Mouse (Mus musculus): Measurements from ENCODE around the gene Svs2. TPM values are rescaled to one million over a fixed set of nuclear protein-coding genes. Genes with fewer than 3 reads are reported as not detected.

Gene Svs2
- polyA plus RNA-seq (2015; fragmentation: Nextera tagmentation; extraction: Ambion mirVana), result not detected in 2 replicates

GRCm38 (mm10) chr2:164238366-164238765, at the start of gene Svs2:
Gene Svs2 (minus strand): TSS chr2:164238466.

DNA sequence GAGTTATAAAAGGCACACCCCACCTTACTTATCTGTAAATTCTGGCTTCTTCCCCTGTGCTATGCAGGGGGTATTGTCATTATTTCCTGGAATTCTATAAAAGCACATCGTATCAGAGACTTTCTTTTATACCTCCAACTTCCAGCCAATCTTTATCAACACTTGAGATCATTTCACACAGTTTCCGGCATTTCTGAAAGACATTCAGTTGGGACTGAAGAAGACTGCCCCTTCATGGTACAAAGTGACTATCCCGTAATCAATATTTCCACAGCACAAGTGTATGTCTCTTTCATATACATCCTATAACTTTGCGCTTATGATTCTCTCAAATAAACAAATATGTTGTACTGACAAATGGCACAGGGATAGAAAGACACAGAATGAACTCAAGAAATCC, 40.1 kb upstream of the Svs2 start, which contains the start of gene Svs4:
Gene Svs4 (minus strand): TSS at position 101 of the 400 bp plus-strand sequence.

GRCm38 (mm10) chr2:164256540-164256939, 18.3 kb upstream of the Svs2 start, which contains the start of gene Svs3b:
Gene Svs3b (minus strand): TSS chr2:164256640.

GRCm38 (mm10) chr2:164221522-164221921, 16.7 kb downstream of the Svs2 start, which contains the start of gene Wfdc15b:
Gene Wfdc15b (minus strand): TSS chr2:164221660.

DNA sequence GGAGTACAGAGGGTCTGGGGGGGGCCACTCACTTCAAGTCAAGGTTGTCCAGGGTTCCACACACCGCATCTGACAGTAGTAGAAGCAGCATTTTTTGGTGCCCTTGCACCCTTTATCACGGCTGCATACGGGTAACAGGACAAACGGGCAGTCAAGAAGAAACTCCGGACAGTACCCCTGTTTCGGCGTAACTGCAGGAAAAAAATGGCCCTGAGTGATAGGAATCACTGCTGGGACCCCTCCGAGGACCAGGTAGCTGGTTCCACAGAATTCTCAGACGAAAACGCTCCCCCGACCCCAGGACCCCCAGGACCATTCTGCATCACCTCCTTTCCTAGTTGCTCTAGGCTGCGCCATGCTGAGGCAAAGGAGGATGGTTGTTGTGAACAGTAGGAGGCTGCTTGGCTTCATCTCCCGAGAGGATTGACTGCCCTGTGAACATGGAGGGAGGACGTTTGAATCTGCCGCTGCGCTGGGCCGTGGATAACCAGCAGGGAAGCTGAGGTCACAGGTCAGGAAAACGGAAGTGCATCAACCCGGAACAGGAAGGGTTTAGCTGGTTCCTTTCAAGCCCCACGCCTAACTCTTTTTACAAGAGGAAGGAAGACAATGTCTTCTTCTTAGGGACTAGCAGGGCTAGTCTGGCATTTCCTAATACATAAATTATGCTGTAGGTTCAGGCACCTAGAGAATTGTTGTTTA, 38.5 kb downstream of the Svs2 start, which contains the start of gene Wfdc15a:
Gene Wfdc15a (minus strand): TSS at position 505 of the 702 bp plus-strand sequence.

DNA sequence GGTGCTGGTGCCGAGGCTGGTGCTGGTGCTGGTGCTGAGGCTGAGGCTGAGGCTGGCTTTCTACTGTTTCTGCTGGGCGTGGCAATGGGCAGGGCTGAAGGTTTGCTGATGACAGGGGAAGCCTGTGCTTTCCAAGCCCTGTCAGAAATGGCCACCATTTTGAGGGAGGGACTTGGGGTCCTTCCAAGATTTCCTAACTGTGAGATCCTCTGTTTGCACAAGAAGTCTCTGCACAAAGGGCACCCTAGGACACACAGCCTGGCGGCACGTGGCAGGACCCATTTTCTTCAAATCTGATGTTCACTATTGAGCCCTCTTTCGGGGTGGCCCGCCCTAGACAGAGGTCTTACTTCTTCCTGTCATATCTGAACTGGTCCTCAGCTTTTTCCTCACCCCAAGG, 47.7 kb downstream of the Svs2 start, which contains the start of gene Wfdc12:
Gene Wfdc12 (minus strand): TSS at position 33 of the 400 bp plus-strand sequence.

Other genes starting within 250 kb of the Svs2 start
- gene Ywhab, start 243.5 kb downstream of the Svs2 start, polyA plus RNA-seq (2015; fragmentation: Nextera tagmentation; extraction: Ambion mirVana), result 228 and 257 TPM in 2 replicates
- 0.17 and 0.80 TPM in 2 replicates for gene Pabpc1l, start 213.0 kb downstream of the Svs2 start, polyA plus RNA-seq (2015; fragmentation: Nextera tagmentation; extraction: Ambion mirVana)
- 10.7 and 13.0 TPM in 2 replicates for gene Stk4, start 168.1 kb downstream of the Svs2 start, polyA plus RNA-seq (2015; fragmentation: Nextera tagmentation; extraction: Ambion mirVana)
- gene Tomm34, start 167.3 kb downstream of the Svs2 start, polyA plus RNA-seq (2015; fragmentation: Nextera tagmentation; extraction: Ambion mirVana), result 23.6 and 24.4 TPM in 2 replicates
- 0.07 TPM in 1 of 2 replicates, not detected in the other for gene Kcns1, start 67.4 kb downstream of the Svs2 start, polyA plus RNA-seq (2015; fragmentation: Nextera tagmentation; extraction: Ambion mirVana)
- gene Wfdc5, start 55.7 kb downstream of the Svs2 start, polyA plus RNA-seq (2015; fragmentation: Nextera tagmentation; extraction: Ambion mirVana), result 0.08 TPM in 1 of 2 replicates, not detected in the other
- not detected in 2 replicates for gene Wfdc12, start 47.9 kb downstream of the Svs2 start, polyA plus RNA-seq (2015; fragmentation: Nextera tagmentation; extraction: Ambion mirVana)
- gene Wfdc15a, start 38.3 kb downstream of the Svs2 start, polyA plus RNA-seq (2015; fragmentation: Nextera tagmentation; extraction: Ambion mirVana), result not detected in 2 replicates
- 50.1 and 50.4 TPM in 2 replicates for gene Wfdc15b, start 16.8 kb downstream of the Svs2 start, polyA plus RNA-seq (2015; fragmentation: Nextera tagmentation; extraction: Ambion mirVana)
- not detected in 2 replicates for gene Svs3b, start 18.2 kb upstream of the Svs2 start, polyA plus RNA-seq (2015; fragmentation: Nextera tagmentation; extraction: Ambion mirVana)
- gene Svs4, start 40.0 kb upstream of the Svs2 start, polyA plus RNA-seq (2015; fragmentation: Nextera tagmentation; extraction: Ambion mirVana), result not detected in 2 replicates
- gene Svs3a, start 50.8 kb upstream of the Svs2 start, polyA plus RNA-seq (2015; fragmentation: Nextera tagmentation; extraction: Ambion mirVana), result not detected in 2 replicates
- gene Svs6, start 78.3 kb upstream of the Svs2 start, polyA plus RNA-seq (2015; fragmentation: Nextera tagmentation; extraction: Ambion mirVana), result not detected in 2 replicates
- gene Svs5, start 94.3 kb upstream of the Svs2 start, polyA plus RNA-seq (2015; fragmentation: Nextera tagmentation; extraction: Ambion mirVana), result not detected in 2 replicates
- 15.5 and 29.0 TPM in 2 replicates for gene Slpi, start 150.6 kb upstream of the Svs2 start, polyA plus RNA-seq (2015; fragmentation: Nextera tagmentation; extraction: Ambion mirVana)
- gene Rbpjl, start 164.7 kb upstream of the Svs2 start, polyA plus RNA-seq (2015; fragmentation: Nextera tagmentation; extraction: Ambion mirVana), result 0.08 and 0.10 TPM in 2 replicates
- 1.9 and 2.2 TPM in 2 replicates for gene Matn4, start 166.7 kb upstream of the Svs2 start, polyA plus RNA-seq (2015; fragmentation: Nextera tagmentation; extraction: Ambion mirVana)
- gene Sdc4, start 205.4 kb upstream of the Svs2 start, polyA plus RNA-seq (2015; fragmentation: Nextera tagmentation; extraction: Ambion mirVana), result 201 and 220 TPM in 2 replicates
- 58.1 and 67.9 TPM in 2 replicates for gene Sys1, start 218.5 kb upstream of the Svs2 start, polyA plus RNA-seq (2015; fragmentation: Nextera tagmentation; extraction: Ambion mirVana)
- gene Gm20458, start 222.5 kb upstream of the Svs2 start, polyA plus RNA-seq (2015; fragmentation: Nextera tagmentation; extraction: Ambion mirVana), result 31.1 and 41.5 TPM in 2 replicates
- gene Trp53tg5, start 235.3 kb upstream of the Svs2 start, polyA plus RNA-seq (2015; fragmentation: Nextera tagmentation; extraction: Ambion mirVana), result not detected in 2 replicates
- 135 and 147 TPM in 2 replicates for gene Dbndd2, start 247.6 kb upstream of the Svs2 start, polyA plus RNA-seq (2015; fragmentation: Nextera tagmentation; extraction: Ambion mirVana)